In genomic region chr9:9238438-9239391, GRCm38 (mm10) we compare ENCODE assay signal across 8 mouse cellular contexts. TPM values are rescaled to one million over a fixed set of nuclear protein-coding genes. Genes with fewer than 3 reads are reported as not detected.
DNase-seq lines count a peak whose midpoint lies in the region; ATAC-seq and TF ChIP-seq lines count a peak whose summit lies in the region.

Gene Arhgap42 (minus strand): TSS chr9:9239101.

- no peaks in the 10 kb centered on the region; the same call in 1 of the 2 replicates for H3K4me1 ChIP-seq in cerebellum, adult 2 months (ENCODE audit: control insufficient read depth, insufficient read depth, low read length)
- H3K4me1 ChIP-seq in liver, embryonic 16.5 days (ENCODE audit: control insufficient read depth, low read depth, low read length): no peaks in the 10 kb centered on the region

- peak within 1 kb of the TSS; percentile 49 for H3K4me2 ChIP-seq in liver, embryonic 16.5 days (ENCODE audit: low read depth, low read length)

- H3K36me3 ChIP-seq in liver, embryonic 16.5 days (ENCODE audit: control insufficient read depth, insufficient read depth): no peaks in the 10 kb centered on the region

- no peak within 1 kb of the TSS for H3K27ac ChIP-seq in cerebellum, adult 2 months (ENCODE audit: insufficient read depth, low read length)
- peak within 1 kb of the TSS; percentile 80 for H3K27ac ChIP-seq in liver, embryonic 16.5 days (ENCODE audit: low read length)

- no peak for TF ChIP-seq CTCF in cerebellum, adult 2 months (IDR thresholded peaks at IDR 0.05; ENCODE audit: borderline replicate concordance, insufficient read depth, low read depth, low read length)

- TF ChIP-seq POLR2A in cerebellum, adult 2 months (IDR thresholded peaks at IDR 0.05; ENCODE audit: borderline replicate concordance, insufficient read depth, low read length): no peak

- intact Hi-C loops in heart, postnatal 25 days (cut with DNase I): loop anchor here (5.0 to 10.0 kb wide), 2 partner anchors 71 to 114 kb away; no protein-coding TSS in a partner anchor

- under 1% methylated on average over 77 of the region's 78 CpGs for WGBS in cerebellum, adult 2 months
- WGBS in large intestine, adult 2 months: under 1% methylated on average over 78 of the region's 78 CpGs
- under 1% methylated on average over 63 of the region's 78 CpGs for WGBS in liver, embryonic 16.5 days (ENCODE audit: insufficient replicate concordance)

- peak; percentile 94 for ATAC-seq in liver, embryonic 16.5 days (ENCODE audit: low read depth)

- peak within 1 kb of the TSS; percentile 49; the same call in 1 of the 2 replicates for H3K9ac ChIP-seq in liver, embryonic 16.5 days (ENCODE audit: low read depth, low read length)

- peak; percentile 84 for DNase-seq in NIH3T3 (ENCODE audit: low read depth)
- DNase-seq in cerebellum, adult 2 months: peak; percentile 27 to 36
- DNase-seq in forelimb bud, embryonic 11.5 days (ENCODE audit: low read depth, low spot score): peak; percentile 83
- peak; percentile 53 for DNase-seq in heart, postnatal 25 days (ENCODE audit: low spot score)
- DNase-seq in large intestine, adult 2 months (ENCODE audit: low read depth, low spot score): peak; percentile 59
- DNase-seq in ovary, adult 18-20 months (ENCODE audit: low spot score): peak; percentile 65
- peak; percentile 66 for DNase-seq in urinary bladder, adult 2 months (ENCODE audit: low spot score)

- 0 out of 2 replicates have a peak, but pooled peaks cover 2% of the 10 kb centered on the region for H3K27me3 ChIP-seq in cerebellum, adult 2 months (ENCODE audit: control insufficient read depth, insufficient read depth, low read length)
- peaks cover 4% of the 10 kb centered on the region for H3K27me3 ChIP-seq in liver, embryonic 16.5 days (ENCODE audit: control insufficient read depth, insufficient read depth, low read depth, low read length)

- H3K9me3 ChIP-seq in liver, embryonic 16.5 days (replicated peaks; ENCODE audit: control insufficient read depth, low read length): no peaks in the 10 kb centered on the region

- peak within 1 kb of the TSS; percentile 53 for H3K4me3 ChIP-seq in cerebellum, adult 2 months (replicated peaks; ENCODE audit: insufficient read depth, low read depth, low read length)
- H3K4me3 ChIP-seq in liver, embryonic 16.5 days (ENCODE audit: low read depth, low read length): peak within 1 kb of the TSS; percentile 55

RNA-seq across cellular contexts. Expression of gene Arhgap42, which starts in this region (rescaled TPM):
- 3.8 and 4.0 TPM in 2 replicates for polyA plus RNA-seq in cerebellum, adult 2 months (2012; rRNA removed)
- total RNA-seq in heart, postnatal 25 days (2021): 1 to 10 TPM; 6.9 to 9.2 TPM
- polyA plus RNA-seq in large intestine, adult 2 months (2012; rRNA removed): 5.0 and 9.1 TPM in 2 replicates
- polyA plus RNA-seq in liver, embryonic 16.5 days (2015; fragmentation: Nextera tagmentation; extraction: Ambion mirVana): 6.6 and 7.4 TPM in 2 replicates
- polyA plus RNA-seq in urinary bladder, adult 2 months (2012; rRNA removed): 15.4 and 19.1 TPM in 2 replicates

Comparison
In these comparisons a context has a peak if more than half of its experiments do, and no peak if none do; other contexts are left out.
1. DNase-seq: peak in every context shown above with its lines; median percentile 84 in NIH3T3; 83 in forelimb bud, embryonic 11.5 days; 66 in urinary bladder, adult 2 months; 65 in ovary, adult 18-20 months; 59 in large intestine, adult 2 months; 53 in heart, postnatal 25 days; 32 in cerebellum, adult 2 months.